Mouse (Mus musculus) MEL (cell line): ENCODE results near the gene Ppdpf. TPM values are rescaled to one million over a fixed set of nuclear protein-coding genes. Genes with fewer than 3 reads are reported as not detected.

Source experiments
- DNase-seq: peaks from one replicate; pipeline ENCODE4 v3.0.0; 2011; ENCODE audit warnings: low read depth, low spot score
- H3K27ac ChIP-seq: 2 replicates; pipeline ENCODE4 v1.5.1; 2012; ENCODE audit warnings: low read depth, mild to moderate bottlenecking, control low read depth, low read length, moderate library complexity; ENCODE audit not compliant: control insufficient read depth
- H3K27me3 ChIP-seq, 2 experiments: fragments of 150-350 bp in 1 of 2; sonication (generic) in 1 of 2; 2 replicates each; pipeline ENCODE4 v1.6.1; 2012; ENCODE audit warnings: low read length in 2 of 2, mild to moderate bottlenecking in 2 of 2, improper control_type of control experiment in 1 of 2, moderate library complexity in 1 of 2; ENCODE audit not compliant: insufficient read depth in 2 of 2, control insufficient read depth in 1 of 2
- H3K36me3 ChIP-seq, 2 experiments: 2 replicates each; pipeline ENCODE4 v1.6.1; 2012 to 2014; ENCODE audit warnings: low read length in 2 of 2, improper control_type of control experiment in 1 of 2, inconsistent platforms in 1 of 2, mild to moderate bottlenecking in 1 of 2; ENCODE audit not compliant: insufficient read depth in 2 of 2, control insufficient read depth in 1 of 2
- H3K4me1 ChIP-seq, 2 experiments: fragments of 150-350 bp in 1 of 2; sonication (generic) in 1 of 2; 2 replicates each; pipeline ENCODE4 v1.6.1; 2012; ENCODE audit warnings: low read length in 2 of 2, improper control_type of control experiment in 1 of 2, mild to moderate bottlenecking in 1 of 2; ENCODE audit not compliant: insufficient read depth in 2 of 2, control insufficient read depth in 1 of 2
- H3K4me3 ChIP-seq, 2 experiments: fragments of 150-350 bp in 1 of 2; sonication (generic) in 1 of 2; 2 replicates each; pipeline ENCODE4 v1.5.1; 2012; ENCODE audit warnings: low read depth in 2 of 2, low read length in 2 of 2, mild to moderate bottlenecking in 2 of 2, moderate library complexity in 2 of 2, control low read depth in 1 of 2, improper control_type of control experiment in 1 of 2; ENCODE audit not compliant: control insufficient read depth in 1 of 2, insufficient read depth in 1 of 2
- H3K79me2 ChIP-seq: 2 replicates; pipeline ENCODE4 v1.6.1; 2012; ENCODE audit warnings: mild to moderate bottlenecking, low read length, moderate library complexity; ENCODE audit not compliant: control insufficient read depth, poor library complexity, insufficient read depth
- H3K9ac ChIP-seq: 2 replicates; pipeline ENCODE4 v1.6.1; 2012; ENCODE audit warnings: low read depth, mild to moderate bottlenecking, control low read depth, low read length, moderate library complexity; ENCODE audit not compliant: control insufficient read depth, poor library complexity, severe bottlenecking
- H3K9me3 ChIP-seq: fragments of 150-350 bp; sonication (generic); replicated peaks from 2 replicates; pipeline ENCODE4 v1.6.1; 2012; ENCODE audit warnings: mild to moderate bottlenecking, low read length, improper control_type of control experiment, moderate library complexity; ENCODE audit not compliant: insufficient read depth
- CHD1 ChIP-seq: IDR thresholded peaks from 2 replicates; pipeline ENCODE4 v1.6.1; 2012; ENCODE audit warnings: low read depth, mild to moderate bottlenecking, inconsistent platforms, low read length, improper control_type of control experiment
- CTCF ChIP-seq, 3 experiments: IDR thresholded peaks in 2 of 3; conservative IDR thresholded peaks in 1 of 3; 2 replicates each; pipeline ENCODE4 v1.5.1; 2011 to 2012; ENCODE audit warnings: low read length in 3 of 3, low read depth in 2 of 3, mild to moderate bottlenecking in 2 of 3, improper control_type of control experiment in 1 of 3, inconsistent platforms in 1 of 3, mixed read lengths in 1 of 3, moderate library complexity in 1 of 3; ENCODE audit not compliant: control insufficient read depth in 1 of 3, insufficient read depth in 1 of 3, poor library complexity in 1 of 3, severe bottlenecking in 1 of 3
- GATA1 ChIP-seq: IDR thresholded peaks from 2 replicates; pipeline ENCODE4 v1.6.1; 2011; ENCODE audit warnings: low read depth, low read length, improper control_type of control experiment
- MAFK ChIP-seq: IDR thresholded peaks from 2 replicates; pipeline ENCODE4 v1.6.1; 2011; ENCODE audit warnings: low read depth, mild to moderate bottlenecking, low read length, improper control_type of control experiment, borderline replicate concordance
- MAX ChIP-seq: IDR thresholded peaks from 2 replicates; pipeline ENCODE4 v1.6.1; 2011; ENCODE audit warnings: low read length, improper control_type of control experiment
- MAZ ChIP-seq: IDR thresholded peaks from 2 replicates; pipeline ENCODE4 v1.6.1; 2012; ENCODE audit warnings: low read depth, mild to moderate bottlenecking, inconsistent platforms, low read length, improper control_type of control experiment
- MXI1 ChIP-seq: IDR thresholded peaks from 2 replicates; pipeline ENCODE4 v1.6.1; 2011; ENCODE audit warnings: mild to moderate bottlenecking, low read depth, low read length, improper control_type of control experiment
- NRF1 ChIP-seq: IDR thresholded peaks from 2 replicates; pipeline ENCODE4 v1.6.1; 2014; ENCODE audit warnings: low read depth, mild to moderate bottlenecking, inconsistent platforms, low read length, improper control_type of control experiment, moderate library complexity; ENCODE audit not compliant: poor library complexity, insufficient read depth, severe bottlenecking
- POLR2A ChIP-seq, 2 experiments: IDR thresholded peaks; 2 replicates each; pipeline ENCODE4 v1.6.1; 2011 to 2012; ENCODE audit warnings: low read length in 2 of 2, mild to moderate bottlenecking in 2 of 2, control low read depth in 1 of 2, improper control_type of control experiment in 1 of 2, low read depth in 1 of 2, moderate library complexity in 1 of 2; ENCODE audit not compliant: control insufficient read depth in 1 of 2, insufficient read depth in 1 of 2, poor library complexity in 1 of 2
- POLR2AphosphoS2 ChIP-seq: IDR thresholded peaks from 2 replicates; pipeline ENCODE4 v1.6.1; 2011; ENCODE audit warnings: low read length, improper control_type of control experiment
- POLR2AphosphoS5 ChIP-seq: IDR thresholded peaks from 2 replicates; pipeline ENCODE4 v1.6.1; 2012; ENCODE audit warnings: low read depth, borderline replicate concordance, mild to moderate bottlenecking, inconsistent platforms, low read length, moderate library complexity, mixed read lengths
- RAD21 ChIP-seq: IDR thresholded peaks from 2 replicates; pipeline ENCODE4 v1.6.1; 2011; ENCODE audit warnings: mild to moderate bottlenecking, low read depth, low read length, improper control_type of control experiment
- SIN3A ChIP-seq: IDR thresholded peaks from 2 replicates; pipeline ENCODE4 v1.6.1; 2012; ENCODE audit warnings: low read length, improper control_type of control experiment, inconsistent platforms
- SMC3 ChIP-seq: IDR thresholded peaks from 2 replicates; pipeline ENCODE4 v1.6.1; 2011; ENCODE audit warnings: low read depth, low read length, improper control_type of control experiment
- TAL1 ChIP-seq: IDR thresholded peaks from 2 replicates; pipeline ENCODE4 v1.6.1; 2012; ENCODE audit warnings: mild to moderate bottlenecking, inconsistent platforms, low read length, moderate library complexity, mixed read lengths
- TCF12 ChIP-seq: IDR thresholded peaks from 2 replicates; pipeline ENCODE4 v1.6.1; 2014; ENCODE audit warnings: low read depth, mild to moderate bottlenecking, inconsistent platforms, low read length, improper control_type of control experiment, moderate library complexity
- UBTF ChIP-seq: IDR thresholded peaks from 2 replicates; pipeline ENCODE4 v1.6.1; 2012; ENCODE audit warnings: low read depth, mild to moderate bottlenecking, inconsistent platforms, low read length, improper control_type of control experiment, moderate library complexity, borderline replicate concordance; ENCODE audit not compliant: insufficient read depth
- USF1 ChIP-seq: IDR thresholded peaks from 2 replicates; pipeline ENCODE4 v1.6.1; 2014; ENCODE audit warnings: low read depth, mild to moderate bottlenecking, inconsistent platforms, low read length, improper control_type of control experiment, moderate library complexity
- ZC3H11A ChIP-seq: IDR thresholded peaks from 2 replicates; pipeline ENCODE4 v1.6.1; 2012; ENCODE audit warnings: low read depth, mild to moderate bottlenecking, inconsistent platforms, low read length, improper control_type of control experiment
- ZKSCAN1 ChIP-seq: IDR thresholded peaks from 2 replicates; pipeline ENCODE4 v1.6.1; 2012; ENCODE audit warnings: low read depth, mild to moderate bottlenecking, inconsistent platforms, low read length, improper control_type of control experiment, moderate library complexity
- ZMIZ1 ChIP-seq: IDR thresholded peaks from 2 replicates; pipeline ENCODE4 v1.6.1; 2012; ENCODE audit warnings: low read depth, mild to moderate bottlenecking, inconsistent platforms, low read length, improper control_type of control experiment, moderate library complexity
- ZNF384 ChIP-seq: IDR thresholded peaks from 2 replicates; pipeline ENCODE4 v1.6.1; 2012; ENCODE audit warnings: low read depth, mild to moderate bottlenecking, inconsistent platforms, low read length, improper control_type of control experiment
- polyA plus RNA-seq, 2 experiments: library from polyadenylated mRNA; stranded (reverse) in 1 of 2; unstranded in 1 of 2; fragments of >175 nt in 1 of 2; fragments of >200 nt in 1 of 2; gene quantifications; 2 replicates each; pipeline versions ENCODE4 v1.2.1 to v1.2.4; 2012; ENCODE audit warnings: low replicate concordance in 2 of 2, low read depth in 1 of 2; ENCODE audit not compliant: insufficient read length in 2 of 2, insufficient read depth in 1 of 2, missing spikeins in 1 of 2
- total RNA-seq: library from RNA; depleted of rRNA; stranded (reverse); fragments of 300-350 nt; gene quantifications from 2 replicates; pipeline ENCODE4 v1.2.3, GENCODE M21; 2012

The Ppdpf gene
- total and polyA plus RNA-seq, 3 experiments, result 20.2 to 73.4 TPM; not detected in 1

DNA sequence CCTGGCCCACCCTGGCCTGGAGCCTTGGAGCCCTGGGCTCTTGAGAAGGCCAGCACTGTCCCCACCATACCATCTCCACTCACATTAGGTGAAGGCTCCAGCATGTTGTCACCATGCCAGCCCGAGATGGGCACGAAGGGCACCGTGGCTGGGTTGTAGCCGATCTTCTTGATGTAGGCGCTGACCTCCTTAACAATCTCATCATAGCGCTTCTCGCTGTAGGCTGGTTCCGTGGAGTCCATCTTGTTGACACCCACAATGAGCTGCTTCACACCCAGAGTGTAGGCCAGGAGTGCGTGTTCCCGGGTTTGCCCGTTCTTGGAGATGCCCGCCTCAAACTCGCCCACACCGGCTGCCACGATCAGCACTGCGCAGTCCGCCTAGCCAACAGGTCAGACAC, 34.3 kb upstream of the Ppdpf start:
- H3K4me1 ChIP-seq, result no peaks in the 10 kb centered on the region
- H3K9me3 ChIP-seq, result no peaks in the 10 kb centered on the region
- no peak overlapping the region for H3K27ac ChIP-seq
- H3K27me3 ChIP-seq, result no peaks in the 10 kb centered on the region; a peak in 1 of 4 replicates
- H3K79me2 ChIP-seq, result no peaks in the 10 kb centered on the region
- DNase-seq, result no peak
- no peak overlapping the region for H3K4me3 ChIP-seq
- no peak for TF ChIP-seq RAD21
- TF ChIP-seq ZNF384, result no peak
- no peaks in the 10 kb centered on the region for H3K36me3 ChIP-seq
- no peak overlapping the region for H3K9ac ChIP-seq

GRCm38 (mm10) chr2:181153131-181153530, 33.9 kb upstream of the Ppdpf start:
- Histone ChIP-seq H3K36me3 (no peaks in the 10 kb centered on the region), H3K27me3 (no peaks in the 10 kb centered on the region; a peak in 1 of 4 replicates), H3K4me3 (no peak overlapping the region)

GRCm38 (mm10) chr2:181153837-181154236, 33.2 kb upstream of the Ppdpf start:
- DNase-seq, result peak; percentile 43
- H3K79me2 ChIP-seq, result no peaks in the 10 kb centered on the region
- no peak overlapping the region for H3K9ac ChIP-seq
- no peaks in the 10 kb centered on the region for H3K4me1 ChIP-seq
- H3K9me3 ChIP-seq, result no peaks in the 10 kb centered on the region
- H3K36me3 ChIP-seq, result no peaks in the 10 kb centered on the region
- TF ChIP-seq CHD1 (no peak), MAFK (no peak), TAL1 (no peak), UBTF (no peak), GATA1 (no peak), CTCF (IDR thresholded peaks at IDR 0.05 in 2 of 3, conservative IDR thresholded peaks at IDR 0.05 in 1 of 3; ENCODE audit: control insufficient read depth in 1 of 3, insufficient read depth in 1 of 3, low read depth in 2 of 3, low read length in 3 of 3, poor library complexity in 1 of 3, severe bottlenecking in 1 of 3) (peak; percentile 43 to 78 (median 71)), MXI1 (no peak), ZC3H11A (peak; percentile 35; the same call in 1 of the 2 replicates), RAD21 (peak; percentile 54), ZKSCAN1 (no peak), POLR2AphosphoS2 (no peak), SMC3 (peak; percentile 76), TCF12 (no peak), POLR2AphosphoS5 (no peak), ZMIZ1 (no peak), SIN3A (no peak), POLR2A (IDR thresholded peaks at IDR 0.05; ENCODE audit: control insufficient read depth in 1 of 2, insufficient read depth in 1 of 2, low read depth in 1 of 2, low read length in 2 of 2, poor library complexity in 1 of 2) (no peak), MAZ (no peak; the same call in 1 of the 2 replicates)
- no peak overlapping the region for H3K4me3 ChIP-seq
- no peaks in the 10 kb centered on the region; a peak in 1 of 4 replicates for H3K27me3 ChIP-seq
- H3K27ac ChIP-seq, result no peak overlapping the region

More at GRCm38 (mm10) chr2:181153131-181153530, 33.9 kb upstream of the Ppdpf start:
- no peaks in the 10 kb centered on the region for H3K9me3 ChIP-seq
- H3K79me2 ChIP-seq, result no peaks in the 10 kb centered on the region
- H3K9ac ChIP-seq, result no peak overlapping the region
- no peak for DNase-seq
- no peak for TF ChIP-seq NRF1
- TF ChIP-seq GATA1, result no peak
- TF ChIP-seq RAD21, result no peak
- no peak for TF ChIP-seq MAX
- TF ChIP-seq USF1, result no peak
- no peak for TF ChIP-seq SIN3A
- no peak overlapping the region for H3K27ac ChIP-seq
- H3K4me1 ChIP-seq, result no peaks in the 10 kb centered on the region
